Mouse (Mus musculus) liver, adult 2 months (tissue): ENCODE data around the gene Pgap3. TPM values are rescaled to one million over a fixed set of nuclear protein-coding genes. Genes with fewer than 3 reads are reported as not detected.

Source experiments
- DNase-seq: peaks from one replicate; pipeline ENCODE4 v3.0.0-alpha.2; 2011; ENCODE audit warnings: low read depth, low spot score; ENCODE audit errors: extremely low read depth
- H3K27ac ChIP-seq: fragments of 200-500 bp; replicated peaks from 2 replicates; pipeline ENCODE4 v1.5.1; 2012; ENCODE audit warnings: low read depth, mild to moderate bottlenecking, control low read depth, inconsistent platforms, low read length; ENCODE audit not compliant: insufficient read depth
- H3K27me3 ChIP-seq: fragments of 200-500 bp; 2 replicates; pipeline ENCODE4 v1.6.1; 2012; ENCODE audit warnings: mild to moderate bottlenecking, moderate library complexity, low read length, inconsistent platforms; ENCODE audit not compliant: control insufficient read depth, insufficient read depth
- H3K36me3 ChIP-seq: fragments of 200-500 bp; 2 replicates; pipeline ENCODE4 v1.6.1; 2012; ENCODE audit warnings: low read length, inconsistent platforms; ENCODE audit not compliant: control insufficient read depth, insufficient read depth
- H3K4me1 ChIP-seq: fragments of 200-500 bp; 2 replicates; pipeline ENCODE4 v1.6.1; 2011; ENCODE audit warnings: low read length; ENCODE audit not compliant: control insufficient read depth, insufficient read depth
- H3K4me3 ChIP-seq: fragments of 200-500 bp; 2 replicates; pipeline ENCODE4 v1.5.1; 2011; ENCODE audit warnings: low read depth, mild to moderate bottlenecking, control low read depth, low read length, moderate library complexity; ENCODE audit not compliant: insufficient read depth
- H3K79me2 ChIP-seq: fragments of 200-500 bp; 2 replicates; pipeline ENCODE4 v1.6.1; 2012; ENCODE audit warnings: inconsistent platforms, mild to moderate bottlenecking, low read length, moderate library complexity; ENCODE audit not compliant: control insufficient read depth, insufficient read depth
- H3K9ac ChIP-seq: fragments of 200-500 bp; 2 replicates; pipeline ENCODE4 v1.6.1; 2012; ENCODE audit warnings: low read depth, mild to moderate bottlenecking, control low read depth, inconsistent platforms, low read length
- CTCF ChIP-seq: fragments of 200-500 bp; IDR thresholded peaks from 2 replicates; pipeline ENCODE4 v1.5.1; 2011; ENCODE audit warnings: low read depth, low read length, control low read depth
- POLR2A ChIP-seq: fragments of 200-500 bp; IDR thresholded peaks from 2 replicates; pipeline ENCODE4 v1.6.1; 2011; ENCODE audit warnings: low read length, control low read depth; ENCODE audit not compliant: insufficient read depth; ENCODE audit errors: extremely low read depth
- WGBS: fragments of 180-500 bp; shearing (Covaris S2); methylation state at CpG from one replicate; pipeline ENCODE4 v1.1.7; 2018; 5-methylcytosine and 5-hydroxymethylcytosine counted together
- polyA plus RNA-seq: library from polyadenylated mRNA; depleted of rRNA; stranded (reverse); fragments of >200 nt; gene quantifications from 2 replicates; pipeline ENCODE4 v1.2.3, GENCODE M21; 2012
- total RNA-seq: library from RNA; depleted of rRNA; stranded (reverse); fragments of >200 nt; gene quantifications from 2 replicates; pipeline ENCODE4 v1.2.3, GENCODE M21; 2014

Pgap3 gene
- total and polyA plus RNA-seq, 2 experiments = 0.37 to 5.0 TPM

DNA sequence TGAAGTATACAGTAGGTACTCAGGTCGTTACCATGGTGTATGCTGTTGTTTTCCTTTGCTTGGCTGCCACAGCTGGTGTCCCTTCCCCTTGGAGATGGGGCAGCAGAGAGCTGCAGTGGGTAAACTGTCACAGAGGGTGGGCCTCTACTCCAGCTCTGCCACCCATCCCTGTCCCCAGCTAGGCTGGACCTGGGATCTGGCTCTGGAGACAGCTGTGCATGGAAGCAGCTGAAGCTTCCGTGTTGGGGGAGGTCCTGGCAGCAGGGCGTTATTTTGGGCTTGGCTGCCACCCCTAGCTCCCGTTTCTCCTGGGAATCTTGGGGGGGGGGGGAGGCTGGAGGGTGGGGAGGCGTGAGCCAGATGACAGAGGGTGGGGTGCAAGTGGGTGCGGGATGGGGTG, 18.0 kb upstream of the Pgap3 start:
- Histone ChIP-seq H3K27me3 (no peaks in the 10 kb centered on the region), H3K36me3 (no peaks in the 10 kb centered on the region), H3K4me1 (no peaks in the 10 kb centered on the region), H3K27ac (no peak overlapping the region), H3K9ac (no peak overlapping the region), H3K4me3 (no peak overlapping the region), H3K79me2 (no peaks in the 10 kb centered on the region)
- no peak for DNase-seq
- TF ChIP-seq POLR2A = no peak
- no peak for TF ChIP-seq CTCF
- WGBS = 76% methylated on average over 5 of the region's 6 CpGs

DNA sequence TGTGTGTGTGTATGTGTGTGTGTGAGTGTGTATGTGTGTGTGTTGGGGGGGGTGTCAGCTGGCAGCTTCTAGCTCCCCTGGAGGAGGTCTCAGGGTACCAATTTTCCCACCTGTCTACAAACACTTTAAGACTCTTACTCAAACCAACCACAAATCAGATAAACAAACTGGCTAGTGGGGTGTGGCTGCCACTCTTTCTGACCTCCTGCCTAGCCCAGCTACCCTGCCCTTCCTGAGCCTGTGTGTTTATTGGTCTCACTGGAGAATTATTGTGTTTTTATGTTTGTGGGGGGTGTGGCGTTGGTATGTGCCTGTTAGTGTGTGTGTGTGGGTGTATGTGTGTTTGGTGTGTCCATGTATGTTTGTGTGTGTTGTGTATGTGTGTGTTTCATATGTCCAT, 16.8 kb upstream of the Pgap3 start:
- 83% methylated on average over 1 of the region's 1 CpGs for WGBS
- TF ChIP-seq POLR2A (no peak), CTCF (no peak)
- Histone ChIP-seq H3K4me1 (no peaks in the 10 kb centered on the region), H3K36me3 (no peaks in the 10 kb centered on the region), H3K27me3 (peaks cover 8% of the 10 kb centered on the region), H3K9ac (no peak overlapping the region), H3K27ac (no peak overlapping the region), H3K79me2 (peaks cover 3% of the 10 kb centered on the region; the same call in 1 of the 2 replicates), H3K4me3 (no peak overlapping the region)
- DNase-seq = no peak

DNA sequence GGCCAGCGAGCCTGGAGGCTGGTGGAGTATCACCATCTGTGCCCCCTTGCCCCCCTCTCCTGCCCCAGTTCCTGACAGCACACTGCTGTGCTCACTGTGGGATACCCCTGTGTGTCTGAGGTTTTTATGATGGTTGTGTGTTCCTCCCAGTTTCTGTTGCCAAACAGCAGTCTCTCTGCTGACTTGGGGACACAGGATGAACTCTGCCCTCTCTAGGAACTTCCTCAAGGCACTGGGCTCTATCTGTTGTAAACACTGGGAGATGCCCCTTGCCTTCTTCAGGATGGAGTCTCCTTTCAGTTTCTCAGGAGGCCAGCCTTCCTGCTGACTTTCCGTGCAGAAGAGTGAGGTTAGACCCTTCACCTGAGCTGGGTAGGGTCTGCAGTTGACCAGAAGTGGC, 13.9 kb upstream of the Pgap3 start:
- no peak overlapping the region for H3K9ac ChIP-seq
- no peaks in the 10 kb centered on the region for H3K36me3 ChIP-seq
- peaks cover 11% of the 10 kb centered on the region for H3K27me3 ChIP-seq
- peaks cover 3% of the 10 kb centered on the region; the same call in 1 of the 2 replicates for H3K79me2 ChIP-seq
- no peak overlapping the region for H3K27ac ChIP-seq
- DNase-seq = no peak
- no peak overlapping the region for H3K4me3 ChIP-seq
- WGBS = 66% methylated on average over 2 of the region's 2 CpGs
- H3K4me1 ChIP-seq = 0 out of 2 replicates have a peak, but pooled peaks cover 2% of the 10 kb centered on the region
- TF ChIP-seq CTCF (no peak), POLR2A (no peak)

DNA sequence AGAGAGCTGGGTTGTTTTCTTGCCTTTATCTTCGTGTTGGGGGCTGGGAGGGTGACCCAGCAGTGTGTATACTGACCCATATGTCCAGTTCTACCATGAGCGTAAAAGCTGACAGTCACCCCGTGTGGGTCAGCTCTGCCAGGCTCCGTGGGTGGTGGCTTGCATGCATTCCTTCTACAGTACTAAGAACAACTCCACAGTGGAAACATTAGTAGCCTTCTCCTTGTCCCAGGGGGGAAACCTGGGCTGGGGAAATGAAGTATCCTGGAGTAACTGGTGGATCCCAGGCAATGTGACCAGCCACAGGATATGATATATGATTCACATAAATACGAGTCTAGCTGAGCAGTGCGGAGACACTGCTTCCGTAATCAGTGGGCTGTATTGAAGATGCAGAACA, 13.4 kb upstream of the Pgap3 start:
- TF ChIP-seq CTCF (no peak), POLR2A (no peak)
- no peak for DNase-seq
- Histone ChIP-seq H3K79me2 (peaks cover 3% of the 10 kb centered on the region; the same call in 1 of the 2 replicates), H3K27me3 (peaks cover 13% of the 10 kb centered on the region), H3K27ac (no peak overlapping the region), H3K4me3 (no peak overlapping the region; the same call in 1 of the 2 replicates), H3K9ac (no peak overlapping the region), H3K36me3 (no peaks in the 10 kb centered on the region), H3K4me1 (0 out of 2 replicates have a peak, but pooled peaks cover 2% of the 10 kb centered on the region)
- WGBS = 51% methylated on average over 7 of the region's 7 CpGs

DNA sequence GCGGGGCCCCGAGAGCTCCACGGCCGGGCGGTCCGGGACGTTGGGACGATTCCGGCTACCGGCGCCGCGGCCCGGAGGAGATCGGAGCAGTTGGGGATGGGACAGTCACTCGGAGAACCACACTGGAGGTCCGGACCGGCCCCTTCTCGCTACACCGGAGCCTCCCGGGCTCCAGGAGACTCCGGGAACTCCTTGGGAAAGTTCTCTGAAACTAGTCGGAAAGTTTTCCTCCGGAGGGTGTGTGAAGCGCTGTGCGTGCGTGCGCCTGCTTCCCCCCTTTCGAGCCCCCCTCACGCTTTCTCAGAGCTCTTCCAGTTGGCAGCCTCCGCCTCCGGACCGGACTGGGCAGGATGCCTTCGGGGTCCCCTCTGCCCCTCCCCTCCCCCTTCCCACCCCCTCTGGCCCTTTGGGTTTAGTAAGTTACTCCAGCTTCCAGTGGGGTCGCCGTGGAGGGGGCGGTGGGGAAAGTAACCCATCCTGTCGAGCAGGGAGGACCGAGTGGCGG, 12.6 kb upstream of the Pgap3 start:
- H3K36me3 ChIP-seq = no peaks in the 10 kb centered on the region
- H3K4me3 ChIP-seq = peak overlapping the region; percentile 90
- H3K27me3 ChIP-seq = peaks cover 13% of the 10 kb centered on the region
- no peak for DNase-seq
- WGBS = 2% methylated on average over 40 of the region's 40 CpGs
- H3K4me1 ChIP-seq = 0 out of 2 replicates have a peak, but pooled peaks cover 2% of the 10 kb centered on the region
- TF ChIP-seq POLR2A = no peak
- TF ChIP-seq CTCF = no peak
- peak overlapping the region; percentile 57 for H3K27ac ChIP-seq
- peaks cover 3% of the 10 kb centered on the region; the same call in 1 of the 2 replicates for H3K79me2 ChIP-seq
- peak overlapping the region; percentile 91 for H3K9ac ChIP-seq

DNA sequence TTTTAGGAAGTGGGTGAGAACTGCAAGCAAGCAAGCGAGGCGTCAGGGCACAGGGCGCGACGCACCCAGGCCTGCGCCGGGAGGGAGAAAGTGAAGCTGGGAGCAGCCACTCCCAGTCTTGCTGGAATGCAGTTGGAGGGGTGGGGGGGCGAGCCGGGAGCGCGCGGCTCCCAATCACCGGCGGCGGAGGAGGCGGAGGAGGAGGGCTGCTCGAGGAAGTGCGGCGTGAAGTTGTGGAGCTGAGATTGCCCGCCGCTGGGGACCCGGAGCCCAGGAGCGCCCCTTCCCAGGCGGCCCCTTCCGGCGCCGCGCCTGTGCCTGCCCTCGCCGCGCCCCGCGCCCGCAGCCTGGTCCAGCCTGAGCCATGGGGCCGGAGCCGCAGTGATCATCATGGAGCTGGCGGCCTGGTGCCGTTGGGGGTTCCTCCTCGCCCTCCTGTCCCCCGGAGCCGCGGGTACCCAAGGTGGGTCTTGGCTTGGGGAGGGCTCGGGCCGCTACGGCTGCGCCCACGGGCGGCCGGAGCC, 12.0 kb upstream of the Pgap3 start, which contains the start of gene Erbb2:
Gene Erbb2 (plus strand): TSS at position 198 of the 524 bp plus-strand sequence.
- H3K9ac ChIP-seq = peak within 1 kb of the TSS; percentile 91
- H3K79me2 ChIP-seq = peaks cover 3% of the 10 kb centered on the region; the same call in 1 of the 2 replicates
- peak within 1 kb of the TSS; percentile 90 for H3K4me3 ChIP-seq
- 2% methylated on average over 49 of the region's 49 CpGs for WGBS
- 0 out of 2 replicates have a peak, but pooled peaks cover 2% of the 10 kb centered on the region for H3K4me1 ChIP-seq
- H3K27me3 ChIP-seq = peaks cover 13% of the 10 kb centered on the region
- TF ChIP-seq CTCF = no peak
- TF ChIP-seq POLR2A = 0 out of 2 replicates have a peak, but pooled peaks have one; percentile 38
- H3K27ac ChIP-seq = peak within 1 kb of the TSS; percentile 57
- DNase-seq = no peak
- no peaks in the 10 kb centered on the region for H3K36me3 ChIP-seq
